Mouse (Mus musculus) neural tube, embryonic 10.5 days (tissue): ENCODE measurements around the gene Amy1.
"Not testable (repeated sequence)": the region's sequence is repeated elsewhere in the genome, so short reads cannot be mapped to it uniquely, and the experiment has no call there.

ENCODE experiments used
- DNase-seq: peaks from one replicate; pipeline ENCODE4 v3.0.0-alpha.2; 2017; ENCODE audit warnings: low spot score; ENCODE audit errors: extremely low spot score

The Amy1 gene

DNA sequence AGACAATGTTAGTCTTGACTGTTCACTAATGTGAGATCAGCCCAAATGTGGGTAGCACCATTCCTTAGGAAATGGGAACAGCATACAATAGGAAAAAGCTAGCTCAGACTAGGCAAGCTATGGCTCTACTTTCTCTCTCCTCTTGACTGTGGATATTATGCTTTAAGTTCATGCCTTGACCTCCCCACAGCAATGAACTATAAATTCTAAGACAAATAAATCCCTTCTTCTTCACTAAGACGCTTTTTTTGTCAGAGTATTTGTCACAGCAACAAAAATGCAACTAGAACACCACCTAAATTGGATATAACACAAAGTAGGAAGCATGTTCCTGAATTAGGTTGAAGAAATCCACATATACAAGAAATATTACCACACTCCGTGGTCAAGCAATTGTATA, at the start of gene Amy1:
Gene Amy1, minus strand, starts transcription at position 101 of the 400 bp plus-strand sequence.
- DNase-seq: no peak

GRCm38 (mm10) chr3:113654335-113654734, 47.8 kb upstream of the Amy1 start:
- no peak for DNase-seq

GRCm38 (mm10) chr3:113651386-113651785, 44.9 kb upstream of the Amy1 start:
- DNase-seq: not testable (repeated sequence)

DNA sequence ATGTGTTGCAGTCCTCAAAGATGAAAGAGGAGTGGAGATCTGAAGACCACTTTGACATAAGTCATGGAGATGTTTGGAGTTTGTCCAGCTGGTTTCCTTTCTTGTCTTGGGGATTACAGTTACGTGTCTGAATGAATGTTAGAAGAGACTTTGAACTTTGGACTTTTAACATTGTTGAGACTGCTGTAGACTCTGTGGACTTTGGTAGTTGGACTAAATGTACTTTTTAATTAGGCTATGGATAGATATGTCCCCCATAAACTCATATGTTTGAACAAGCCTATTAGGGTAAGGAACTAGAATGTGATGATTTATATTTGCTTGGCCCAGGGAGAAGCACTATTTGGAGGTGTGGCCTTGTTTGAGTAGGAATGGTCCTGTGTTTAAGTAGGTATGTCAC, 33.0 kb upstream of the Amy1 start:
- DNase-seq: no peak

GRCm38 (mm10) chr3:113634220-113634619, 27.7 kb upstream of the Amy1 start:
- DNase-seq: no peak

DNA sequence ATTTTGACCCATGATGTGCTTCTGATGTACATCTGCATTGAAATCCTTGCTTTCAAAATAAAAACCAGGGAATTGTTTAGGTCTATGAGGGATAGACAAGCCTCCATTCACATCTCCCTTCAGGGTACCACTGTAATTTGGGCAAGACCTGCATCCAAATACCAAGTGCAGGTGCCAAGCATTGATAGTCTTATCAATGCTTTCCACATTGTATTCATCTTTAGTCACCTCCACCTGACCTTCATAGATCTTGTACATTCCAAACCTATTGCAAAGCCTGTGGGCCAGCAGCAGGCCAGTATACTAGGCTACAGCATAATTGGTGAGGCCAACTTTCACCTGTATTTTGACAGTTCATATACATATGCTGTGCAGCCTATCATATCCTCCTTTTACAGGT, 25.1 kb upstream of the Amy1 start:
- DNase-seq: no peak

DNA sequence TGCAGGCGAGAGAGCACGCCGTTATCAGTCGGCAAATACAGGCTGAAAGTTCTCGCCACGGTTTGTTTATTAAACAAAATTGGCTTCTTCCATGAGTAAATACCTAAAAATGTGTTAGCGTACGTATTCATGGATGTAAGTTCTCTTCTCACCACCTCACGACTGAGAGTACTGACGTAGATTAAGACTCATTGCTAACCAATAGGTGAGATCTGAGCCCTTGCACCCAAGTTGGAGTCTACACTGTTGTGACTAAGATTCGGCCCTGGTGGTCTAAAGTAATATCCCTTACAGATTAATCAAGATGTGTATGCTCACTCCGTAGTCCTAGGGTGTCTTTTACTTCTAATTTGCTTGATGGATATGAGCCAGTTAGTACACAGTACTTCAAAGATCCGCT, 24.1 kb upstream of the Amy1 start:
- no peak for DNase-seq

GRCm38 (mm10) chr3:113629606-113630359, 23.3 kb upstream of the Amy1 start, which contains the start of gene Rnpc3:
Gene Rnpc3 (minus strand): TSS chr3:113630149.
- peak; percentile 94 for DNase-seq

GRCm38 (mm10) chr3:113590844-113591243, 15.7 kb downstream of the Amy1 start:
- DNase-seq: no peak

DNA sequence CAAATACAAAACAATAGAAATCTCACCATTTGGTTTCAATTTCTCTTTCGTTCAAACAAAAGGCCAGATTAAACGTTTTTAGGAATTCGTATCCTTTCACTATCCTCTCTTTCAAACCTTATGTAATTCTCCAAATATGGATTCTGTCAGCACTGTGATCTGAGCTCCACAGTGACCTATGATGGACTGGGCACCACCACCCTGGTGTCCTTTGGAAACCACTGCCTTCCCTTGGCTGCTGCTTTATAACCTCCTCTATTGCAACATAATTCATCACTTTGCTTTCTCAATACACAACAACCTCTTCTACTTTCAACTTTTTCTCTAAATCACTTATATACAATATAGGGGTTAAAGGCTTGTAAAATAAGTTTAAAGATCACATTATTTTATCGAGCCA, 31.9 kb downstream of the Amy1 start:
- no peak for DNase-seq

- DNase-seq: no peak
These were observed 32.4 kb downstream of the Amy1 start for GRCm38 (mm10) chr3:113574138-113574537.

DNA sequence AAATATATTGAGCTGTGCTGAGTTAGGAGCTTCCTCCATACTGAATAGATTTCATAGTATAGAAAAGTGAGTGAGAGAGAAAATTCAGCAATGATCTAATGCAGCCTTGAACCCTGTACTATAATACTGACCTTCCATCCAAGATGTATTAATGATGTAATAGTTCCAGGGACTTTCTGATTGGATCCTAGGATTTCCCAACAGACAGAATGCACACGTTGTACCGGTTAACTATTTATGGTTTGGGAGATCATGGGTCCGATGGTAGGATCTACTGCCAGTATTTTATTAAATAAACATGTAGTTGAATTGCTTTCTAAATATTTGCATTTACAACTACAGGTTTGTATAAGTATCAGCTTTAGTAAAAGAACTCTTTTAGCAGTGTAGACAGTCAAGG, 34.3 kb downstream of the Amy1 start:
- DNase-seq: no peak

- DNase-seq: no peak
These were observed 66.8 kb downstream of the Amy1 start for GRCm38 (mm10) chr3:113539692-113540091.

- DNase-seq: not testable (repeated sequence)
These were observed 74.2 kb downstream of the Amy1 start, which contains the start of gene Amy2a1 for GRCm38 (mm10) chr3:113532328-113532727. Gene Amy2a1 (minus strand): TSS chr3:113532428.
